Mouse (Mus musculus): Measurements from ENCODE around the gene Ttc4. TPM values are rescaled to one million over a fixed set of nuclear protein-coding genes. Genes with fewer than 3 reads are reported as not detected.

The Ttc4 gene
- polyA plus RNA-seq (2012; rRNA removed): 125 and 144 TPM in 2 replicates

DNA sequence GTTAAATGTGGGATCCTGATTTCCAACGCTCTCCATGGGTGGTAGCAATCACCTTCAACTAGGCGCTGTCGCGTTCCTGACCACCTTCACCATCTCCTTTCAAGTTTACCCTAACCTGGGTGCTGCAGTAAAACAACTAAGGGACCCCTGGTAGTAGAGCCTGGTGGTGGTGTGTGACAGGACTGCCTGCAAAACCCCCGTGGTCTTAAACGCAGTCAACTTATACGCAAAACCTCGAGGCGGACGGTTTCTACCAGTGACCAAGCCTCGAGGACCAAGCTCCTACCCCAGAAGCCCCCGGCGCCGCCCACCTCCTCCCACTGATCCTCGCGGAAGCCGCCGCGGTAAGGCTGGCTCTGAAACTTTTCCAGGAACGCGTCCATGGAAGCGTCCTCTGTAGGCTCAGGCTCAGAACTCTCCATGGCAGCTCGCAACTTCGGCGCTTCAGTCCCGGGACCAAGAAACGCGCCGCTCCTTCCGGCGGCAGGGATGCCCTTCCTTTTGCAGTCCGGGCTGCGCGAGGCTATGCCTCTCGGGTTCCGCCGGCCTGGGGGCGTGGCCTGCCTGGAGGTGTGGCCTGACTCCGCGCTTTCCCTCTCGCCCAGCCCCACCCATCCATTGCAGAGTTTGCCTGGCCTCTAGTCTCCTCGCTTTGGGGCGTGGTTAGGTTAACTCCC, at the start of gene Ttc4:
Gene Ttc4 (minus strand): TSS at position 503 of the 677 bp plus-strand sequence.
- DNase-seq (ENCODE audit: extremely low spot score in 1 of 2, low spot score in 1 of 2): peak; percentile 49 to 89

DNA sequence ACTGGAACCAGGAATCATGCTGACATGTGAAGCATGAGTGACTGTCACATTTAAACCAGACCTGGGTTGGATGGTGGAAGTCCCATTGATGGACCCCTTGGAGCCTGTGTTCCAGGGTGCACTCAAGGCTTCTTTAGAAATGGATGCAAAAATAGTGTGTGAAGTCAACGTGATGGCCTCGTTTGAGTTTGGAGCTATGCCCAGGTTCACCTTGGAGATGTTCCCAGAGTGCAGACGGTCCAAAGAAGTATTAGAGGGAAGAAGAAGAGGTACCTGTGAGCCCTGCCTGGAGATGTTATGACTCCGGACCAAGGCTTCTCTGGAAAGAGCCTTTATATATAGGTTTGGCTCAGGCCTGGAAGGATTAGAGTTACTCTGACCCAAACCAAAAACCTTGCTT, 41.9 kb upstream of the Ttc4 start:
- DNase-seq (ENCODE audit: extremely low spot score in 1 of 2, low spot score in 1 of 2): no peak

DNA sequence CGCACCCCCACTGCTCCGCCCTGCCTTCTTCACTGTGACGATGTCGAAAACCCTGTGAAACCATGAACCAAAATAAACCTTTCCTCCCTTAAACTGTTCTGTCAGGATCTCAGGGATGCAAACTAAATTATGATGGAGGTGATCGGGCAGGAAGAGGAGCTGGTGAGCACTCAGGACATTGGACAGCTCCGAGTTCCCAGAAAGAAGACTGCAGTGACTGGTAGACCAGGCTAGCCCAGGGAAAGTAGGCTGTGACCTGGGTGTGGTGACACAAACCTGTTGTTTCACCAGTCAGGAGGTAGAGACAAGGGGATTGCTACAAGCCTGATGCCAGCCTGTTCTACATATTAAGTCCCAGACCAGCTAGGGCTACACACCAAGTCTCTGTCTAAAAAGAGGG, 34.9 kb upstream of the Ttc4 start:
- no peak for DNase-seq (ENCODE audit: extremely low spot score in 1 of 2, low spot score in 1 of 2)

DNA sequence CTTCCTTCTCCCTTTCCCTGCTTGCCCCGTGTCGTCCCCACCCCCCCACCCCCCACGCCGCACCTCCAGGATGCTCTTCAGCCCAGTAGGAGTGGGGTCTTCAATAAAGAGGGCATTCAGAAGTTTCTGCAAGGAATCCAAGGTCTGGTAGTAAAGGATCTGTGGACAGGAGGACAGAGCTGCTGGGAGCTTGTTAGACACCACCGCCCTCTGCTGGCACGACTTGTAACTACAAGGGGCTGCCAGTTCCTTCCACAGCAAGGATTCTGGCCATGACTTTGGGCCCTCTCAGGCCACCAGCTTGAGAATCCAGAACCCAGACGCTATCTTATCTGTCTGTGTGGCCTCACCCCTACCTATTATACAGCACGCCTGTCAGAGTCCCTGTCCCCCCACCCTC, 29.7 kb upstream of the Ttc4 start:
- DNase-seq (ENCODE audit: extremely low spot score in 1 of 2, low spot score in 1 of 2): peak; percentile 50 to 92

DNA sequence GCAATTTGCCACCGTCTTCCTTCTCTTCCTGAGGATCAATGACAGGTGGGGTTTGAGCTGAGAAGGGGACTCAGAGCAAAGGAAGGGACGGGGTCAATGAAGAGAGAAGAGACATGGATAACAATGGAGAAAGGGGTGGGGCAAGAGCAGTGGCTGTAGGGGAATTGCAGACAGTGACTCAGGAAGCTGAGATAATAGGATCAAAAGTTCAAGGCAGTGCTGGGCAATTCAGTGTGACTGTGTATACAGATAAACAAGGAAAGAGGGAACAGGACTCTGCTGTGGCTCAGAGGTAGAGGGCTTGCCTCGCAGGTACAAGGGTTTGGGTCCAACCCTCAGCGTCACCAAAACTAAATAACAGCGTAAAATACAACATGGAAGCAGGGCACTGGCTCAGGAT, 29.2 kb upstream of the Ttc4 start:
- no peak for DNase-seq (ENCODE audit: extremely low spot score in 1 of 2, low spot score in 1 of 2)

DNA sequence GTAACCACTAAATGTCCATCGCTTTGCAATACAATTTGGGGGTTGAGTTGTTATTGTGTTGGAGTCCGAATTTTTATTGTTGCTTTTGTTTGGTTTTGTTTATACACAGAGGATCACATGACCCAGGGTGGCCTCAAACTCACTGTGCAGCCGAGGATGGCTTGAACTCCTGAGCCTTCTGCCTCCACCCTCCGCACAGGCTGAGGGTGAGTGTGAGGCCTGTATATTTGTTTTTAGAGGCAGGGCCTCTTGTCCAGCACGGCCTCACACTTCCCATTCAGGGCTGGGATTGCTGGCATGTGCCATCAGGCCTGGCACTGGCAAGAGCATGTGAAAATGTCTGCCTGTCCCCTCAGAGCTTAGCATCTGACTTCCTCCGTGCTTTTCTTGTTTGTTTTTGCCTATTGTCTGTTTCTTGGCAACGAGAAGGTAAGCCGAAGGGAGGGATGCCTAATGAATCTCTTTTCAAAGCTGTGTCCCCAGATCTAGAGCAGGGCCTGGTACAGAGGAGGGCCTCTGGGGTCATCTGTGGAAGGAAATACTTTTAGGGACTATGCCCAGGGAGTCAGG, 26.4 kb upstream of the Ttc4 start:
- DNase-seq (ENCODE audit: extremely low spot score in 1 of 2, low spot score in 1 of 2): no peak

DNA sequence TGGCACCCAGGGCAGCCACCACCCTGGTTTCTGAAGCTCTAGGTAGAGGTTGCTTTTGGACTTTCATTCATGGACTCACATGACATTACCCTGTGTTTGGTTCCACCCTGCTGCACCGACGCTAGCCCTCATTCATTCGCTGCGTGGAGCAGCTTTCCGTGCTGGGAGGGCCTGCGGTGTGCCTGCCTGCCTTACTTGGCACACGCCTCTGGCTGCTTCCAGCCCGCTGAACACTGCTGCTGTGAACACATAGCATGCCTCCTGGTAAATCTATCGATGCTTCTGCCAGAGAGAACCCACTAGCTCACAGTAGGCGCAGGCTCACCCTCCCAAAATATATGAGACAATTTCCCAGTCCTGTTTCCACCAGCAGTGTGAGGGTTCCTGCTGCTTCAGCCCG, 25.7 kb upstream of the Ttc4 start:
- peak; percentile 40 to 73 for DNase-seq (ENCODE audit: extremely low spot score in 1 of 2, low spot score in 1 of 2)

DNA sequence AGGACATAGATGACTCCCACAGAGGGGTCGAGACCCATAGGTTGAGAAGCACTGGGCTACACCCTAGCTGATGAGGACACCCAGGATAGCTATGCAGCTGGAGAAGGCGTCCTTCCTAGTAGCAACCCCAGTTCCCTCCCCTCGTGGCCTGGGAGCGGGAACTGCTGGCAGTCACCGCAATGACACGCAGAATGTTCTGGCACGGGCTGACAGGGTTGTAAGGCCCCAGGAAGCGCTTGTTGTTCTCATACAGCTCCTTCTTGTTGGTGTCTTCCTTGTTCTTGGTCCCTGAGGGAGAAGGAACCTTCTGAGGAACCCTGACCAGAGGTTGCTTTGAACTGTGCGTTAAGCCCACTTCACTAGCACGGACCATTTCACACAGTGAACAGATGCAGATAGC, 25.2 kb upstream of the Ttc4 start:
- DNase-seq (ENCODE audit: extremely low spot score in 1 of 2, low spot score in 1 of 2): no peak

DNA sequence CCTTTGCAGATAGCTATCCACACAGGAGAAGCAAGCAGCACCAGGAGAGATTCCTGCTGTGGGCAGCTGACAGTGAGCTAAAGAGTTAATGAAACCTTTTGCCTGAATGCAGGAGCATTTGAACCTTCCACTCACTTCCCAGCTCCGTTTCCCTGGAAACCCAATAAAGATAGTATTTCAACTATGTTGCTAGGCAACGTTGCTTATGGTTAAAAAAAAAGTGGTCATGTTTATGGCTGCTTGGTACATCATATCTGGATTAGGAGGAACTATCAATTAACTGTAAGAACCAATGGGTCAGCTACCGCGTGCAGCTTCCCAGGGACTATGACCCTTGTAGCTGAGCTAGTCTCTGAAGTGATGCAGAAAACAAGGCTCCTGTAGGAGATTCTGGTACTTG, 22.1 kb upstream of the Ttc4 start:
- DNase-seq (ENCODE audit: extremely low spot score in 1 of 2, low spot score in 1 of 2): peak in 1 of 2 experiments; percentile 60

DNA sequence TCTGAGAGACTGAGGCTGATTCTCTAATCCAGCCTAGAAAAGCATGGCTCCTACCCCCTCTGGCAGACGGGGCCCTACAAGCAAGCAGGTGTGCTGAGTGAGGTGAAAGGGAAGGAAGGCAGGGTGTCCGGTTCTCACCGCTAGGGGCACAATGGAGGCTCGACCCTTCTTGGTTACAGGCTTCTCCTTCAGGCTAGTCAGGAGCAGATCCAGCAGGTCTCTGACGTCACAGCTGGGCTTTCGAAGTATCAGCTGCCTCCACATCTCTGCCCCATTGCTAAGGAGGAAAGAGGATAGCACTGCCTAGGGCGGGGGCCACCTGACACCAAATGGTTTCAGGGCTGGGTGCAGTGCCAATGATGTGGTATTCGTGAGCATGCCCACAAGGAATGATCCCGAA, 21.2 kb upstream of the Ttc4 start:
- peak in 1 of 2 experiments; percentile 49 for DNase-seq (ENCODE audit: extremely low spot score in 1 of 2, low spot score in 1 of 2)

DNA sequence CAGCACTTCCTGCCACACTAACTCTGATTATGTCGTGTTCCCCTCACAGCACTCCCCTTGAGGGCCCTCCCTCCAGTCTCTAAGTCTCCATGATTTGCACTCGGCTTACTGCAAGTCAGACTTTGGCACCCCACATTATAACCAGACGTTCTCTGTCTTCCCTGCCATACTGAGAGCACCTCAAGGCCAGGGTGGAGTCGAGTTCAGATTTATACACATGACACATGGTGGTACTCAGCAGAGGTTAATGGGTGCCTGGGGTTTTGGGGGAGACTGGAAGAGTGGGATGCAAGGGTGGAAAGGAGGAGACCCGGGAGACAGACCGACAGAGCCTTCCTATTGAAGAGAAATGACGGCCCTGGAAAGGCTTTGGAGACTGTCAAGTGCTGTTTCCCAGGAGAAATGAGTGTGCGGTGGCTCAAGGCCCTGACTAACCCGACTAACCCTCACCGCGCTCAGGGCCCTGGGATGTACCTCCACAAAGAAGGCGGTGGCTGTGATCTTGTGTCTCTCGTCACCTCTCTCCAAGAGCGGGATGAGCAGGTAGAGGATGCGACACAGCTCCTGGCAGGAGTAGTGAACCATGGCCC, 15.2 kb upstream of the Ttc4 start:
- no peak for DNase-seq (ENCODE audit: extremely low spot score in 1 of 2, low spot score in 1 of 2)

DNA sequence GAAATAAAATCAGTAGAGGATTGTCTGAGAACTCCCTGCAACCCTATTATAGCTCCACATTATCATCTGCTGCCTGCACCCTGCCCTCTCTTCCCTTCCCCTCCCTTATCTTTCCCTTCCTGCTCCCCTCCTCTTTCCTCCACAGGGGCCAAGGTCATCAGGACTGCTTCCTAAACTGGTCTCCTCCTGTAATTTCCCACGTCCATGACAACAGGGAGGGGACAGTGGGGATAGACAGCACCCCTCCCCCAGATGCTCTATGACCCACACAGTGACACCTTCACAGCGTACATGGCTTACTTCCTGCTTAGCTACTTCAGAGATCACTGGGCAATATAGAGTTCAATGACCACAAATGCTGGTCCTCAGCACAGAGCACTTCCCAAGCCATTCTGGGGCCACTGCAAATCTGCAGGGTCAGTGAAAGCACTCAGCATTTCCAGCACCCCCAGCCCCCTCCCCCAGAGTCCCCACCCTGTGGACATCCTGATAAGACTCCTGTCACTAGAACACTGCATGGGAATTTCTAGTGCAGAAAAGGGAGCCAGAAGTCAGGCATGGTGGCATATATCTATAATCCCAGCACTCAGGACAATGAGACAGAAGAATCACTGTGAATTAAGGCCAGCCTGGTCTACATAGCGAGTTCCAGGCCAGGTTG, 10.0 kb upstream of the Ttc4 start:
- DNase-seq (ENCODE audit: extremely low spot score in 1 of 2, low spot score in 1 of 2): no peak

DNA sequence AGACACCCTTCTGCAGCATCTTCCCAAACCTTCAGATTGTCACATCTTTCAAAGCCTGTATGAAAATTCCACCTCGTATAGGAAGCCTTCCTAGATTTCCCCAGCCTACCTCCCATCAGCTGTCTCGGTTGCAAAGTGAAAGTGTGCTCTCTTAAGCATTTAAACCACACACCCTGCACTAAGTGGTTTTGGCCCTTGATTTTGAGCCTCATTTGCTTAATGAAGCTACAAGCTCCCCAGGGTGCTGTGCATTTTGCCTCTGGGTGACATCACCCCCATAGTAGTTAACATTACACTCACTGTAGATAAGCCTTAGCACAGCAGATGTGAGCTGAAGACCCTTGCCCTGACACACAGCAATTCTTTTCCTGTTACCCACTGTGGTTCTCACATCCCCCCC, 2.2 kb upstream of the Ttc4 start:
- no peak for DNase-seq (ENCODE audit: extremely low spot score in 1 of 2, low spot score in 1 of 2)

DNA sequence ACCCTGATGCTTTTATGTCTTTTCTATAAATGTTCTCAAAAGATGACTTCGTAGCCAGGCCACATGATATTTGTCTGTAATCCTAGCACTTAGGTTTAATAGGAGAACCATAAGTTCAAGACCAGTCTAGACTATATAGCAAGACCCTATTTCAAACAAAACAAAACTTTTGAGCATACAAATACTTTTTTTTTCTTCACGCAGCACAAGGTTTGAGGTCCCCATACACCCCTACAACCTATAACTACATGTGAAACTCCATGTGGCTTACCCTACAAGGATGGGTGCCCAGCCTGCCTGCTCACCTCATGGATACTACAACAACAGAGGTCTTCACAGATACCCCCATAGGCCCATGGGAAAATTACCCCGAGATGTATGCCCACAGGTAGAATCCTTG, 408 bp upstream of the Ttc4 start:
- DNase-seq (ENCODE audit: extremely low spot score in 1 of 2, low spot score in 1 of 2): no peak

DNA sequence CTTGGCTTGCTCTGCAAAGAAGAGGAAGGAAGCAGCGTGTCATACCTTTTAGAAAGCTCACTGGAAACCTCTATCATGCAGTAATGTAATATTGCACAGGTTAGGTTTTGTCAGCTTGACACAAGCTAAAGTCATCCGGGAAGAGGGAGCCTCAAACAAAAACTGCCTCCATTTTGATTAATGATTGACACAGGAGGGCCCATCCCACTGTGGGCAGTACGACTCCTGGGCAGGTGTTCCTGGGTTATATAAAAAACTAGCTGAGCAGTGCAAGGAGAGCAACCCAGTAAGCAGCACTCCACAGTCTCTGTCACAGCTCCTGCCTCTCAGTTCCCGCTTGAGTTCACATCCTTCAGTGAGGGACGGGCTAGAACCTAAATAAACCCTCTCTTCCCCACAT, 2.0 kb downstream of the Ttc4 start:
- no peak for DNase-seq (ENCODE audit: extremely low spot score in 1 of 2, low spot score in 1 of 2)

DNA sequence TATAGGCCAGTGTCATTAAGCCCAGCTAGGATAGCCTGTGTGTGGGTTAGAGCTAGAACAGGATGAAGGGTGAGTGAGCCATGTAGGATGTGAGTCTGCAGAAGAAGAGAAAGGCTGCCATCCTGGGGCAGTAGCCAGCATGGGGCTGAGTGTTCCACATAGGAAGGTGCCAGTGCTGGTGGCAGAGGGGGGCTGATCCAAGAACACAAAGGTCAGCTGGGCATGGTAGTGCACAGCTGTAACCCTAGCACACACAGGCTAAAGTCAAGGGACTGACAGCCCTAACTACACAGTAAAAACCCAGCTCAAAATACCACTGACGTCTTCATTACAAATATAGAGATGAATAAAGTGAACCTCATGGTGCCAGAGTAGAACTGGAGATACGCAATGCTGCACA, 12.2 kb downstream of the Ttc4 start:
- DNase-seq (ENCODE audit: extremely low spot score in 1 of 2, low spot score in 1 of 2): no peak

DNA sequence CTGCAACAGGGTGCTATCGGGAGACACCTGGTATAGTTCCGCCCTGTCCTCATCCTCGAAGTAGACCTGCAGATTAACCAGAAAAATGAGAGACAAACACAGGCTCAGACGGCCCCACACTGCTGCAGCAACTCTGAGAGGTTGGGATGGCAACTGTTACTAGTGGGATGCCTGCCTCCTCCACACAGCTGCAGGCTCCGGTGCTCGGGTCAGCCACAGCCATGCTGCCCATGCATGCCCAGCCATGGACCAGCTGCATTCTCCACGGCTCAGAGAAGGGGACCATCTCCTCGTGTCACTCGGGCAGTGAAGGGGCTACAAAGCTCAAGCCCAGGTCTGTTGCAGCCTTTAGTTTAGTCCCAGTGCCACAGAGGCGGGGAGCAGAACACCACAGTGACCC, 13.1 kb downstream of the Ttc4 start:
- no peak for DNase-seq (ENCODE audit: extremely low spot score in 1 of 2, low spot score in 1 of 2)

DNA sequence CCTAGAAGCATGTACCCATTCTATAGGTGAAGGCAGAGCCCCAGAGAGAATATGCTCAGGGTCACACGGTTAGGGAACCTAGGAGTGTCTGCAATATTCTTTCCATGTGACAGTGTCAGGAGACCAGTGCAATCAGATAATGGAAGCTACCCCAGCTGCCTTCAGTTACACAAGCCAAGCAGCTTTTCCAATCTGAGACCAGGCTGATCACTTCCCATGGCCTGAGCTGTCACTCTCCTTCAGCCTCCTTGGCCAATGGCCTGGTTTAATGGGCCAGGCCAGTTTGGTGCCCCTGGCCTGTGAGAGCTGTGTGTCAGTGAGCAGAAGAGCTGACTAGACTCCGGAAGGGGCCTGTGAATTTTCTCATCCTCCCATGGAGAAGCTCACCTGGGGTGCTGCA, 13.5 kb downstream of the Ttc4 start:
- no peak for DNase-seq (ENCODE audit: extremely low spot score in 1 of 2, low spot score in 1 of 2)

DNA sequence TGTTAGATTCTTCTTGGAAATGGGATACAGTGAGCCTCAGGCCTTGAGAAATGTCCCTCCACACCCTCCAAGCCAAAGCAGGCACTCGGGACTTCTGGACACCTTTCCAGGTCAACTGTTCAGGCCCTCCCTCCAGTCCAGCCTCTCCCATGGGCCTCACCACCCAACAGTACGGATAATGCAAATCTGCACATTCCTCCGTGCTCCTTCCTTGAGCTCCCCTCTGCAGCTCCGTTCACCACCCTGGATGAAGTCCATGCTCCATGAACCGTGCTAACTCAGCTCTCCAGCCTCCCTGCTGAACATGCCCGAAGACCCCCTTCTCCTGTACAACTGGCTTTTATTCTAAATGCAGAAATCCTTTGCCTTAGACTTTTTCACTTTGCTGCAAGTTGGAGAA, 14.0 kb downstream of the Ttc4 start:
- DNase-seq (ENCODE audit: extremely low spot score in 1 of 2, low spot score in 1 of 2): no peak

DNA sequence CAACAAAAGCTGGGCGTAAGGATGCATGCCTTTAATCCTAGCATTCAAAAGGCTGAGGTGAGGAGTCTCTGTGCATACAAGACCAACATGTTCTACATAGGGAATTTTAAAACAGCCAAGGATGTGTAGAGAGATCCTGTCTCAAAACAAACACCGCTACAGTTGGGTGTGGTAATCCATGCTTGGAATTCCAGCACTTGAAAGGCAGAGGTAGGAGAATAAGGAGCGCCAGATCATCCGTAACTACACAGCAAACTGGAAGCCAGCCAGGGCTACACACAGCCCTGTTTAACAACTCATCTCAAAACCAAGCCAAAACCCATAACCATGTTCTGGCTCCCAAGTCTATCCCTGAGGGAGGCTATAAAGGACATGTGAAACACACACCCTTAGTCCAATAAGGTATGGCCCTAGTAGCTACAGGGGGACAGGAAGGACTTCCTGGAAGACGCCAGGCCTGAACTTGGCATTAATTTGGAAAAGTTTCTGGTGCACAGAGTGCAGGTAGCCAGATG, 14.7 kb downstream of the Ttc4 start:
- DNase-seq (ENCODE audit: extremely low spot score in 1 of 2, low spot score in 1 of 2): no peak

DNA sequence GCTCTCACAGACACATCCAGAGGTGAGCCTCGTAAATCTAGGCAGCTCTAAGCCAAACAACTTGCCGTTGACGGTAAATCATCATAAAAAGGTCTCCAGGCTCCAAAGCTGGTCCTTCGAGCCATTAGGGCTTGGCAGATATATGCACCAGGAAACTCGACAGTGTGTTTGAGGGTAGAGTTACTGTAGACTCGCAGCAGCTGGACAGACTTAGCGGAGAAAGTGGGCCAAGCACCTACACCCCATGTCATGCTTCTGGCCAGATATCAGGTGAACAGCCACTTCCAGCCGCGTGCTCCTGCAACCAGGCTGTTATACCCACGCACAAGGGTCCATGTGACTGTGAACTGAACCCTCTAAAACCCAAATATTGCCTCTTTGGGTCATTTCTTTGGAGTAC, 23.1 kb downstream of the Ttc4 start:
- no peak for DNase-seq (ENCODE audit: extremely low spot score in 1 of 2, low spot score in 1 of 2)

DNA sequence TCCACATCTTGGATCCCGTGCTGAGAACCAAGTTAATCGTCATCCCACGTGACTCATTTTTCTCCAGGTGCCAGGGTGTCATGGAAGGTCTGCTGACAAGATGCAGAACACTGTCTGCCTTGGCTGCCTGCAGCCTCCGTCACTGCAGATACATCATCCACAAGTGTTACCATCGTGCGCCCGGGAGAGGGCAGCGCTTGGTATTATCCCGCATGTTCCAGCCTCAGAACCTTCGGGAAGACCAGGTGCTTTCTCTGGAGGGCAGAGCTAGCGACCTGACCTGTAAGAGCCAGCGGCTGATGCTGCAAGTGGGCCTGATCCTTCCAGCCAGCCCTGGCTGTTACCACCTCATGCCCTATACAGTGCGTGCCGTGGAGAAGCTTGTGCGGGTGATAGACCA, 25.7 kb downstream of the Ttc4 start:
- no peak for DNase-seq (ENCODE audit: extremely low spot score in 1 of 2, low spot score in 1 of 2)
